Mouse (Mus musculus): ENCODE data around the gene Zfp37. TPM values are rescaled to one million over a fixed set of nuclear protein-coding genes. Genes with fewer than 3 reads are reported as not detected.
A peak's percentile ranks its signal among the peaks of the same experiment; 100 is the strongest.
"Not testable (repeated sequence)": the region's sequence is repeated elsewhere in the genome, so short reads cannot be mapped to it uniquely, and the experiment has no call there.

Zfp37 gene
- 11.6 and 11.9 TPM in 2 replicates for polyA plus RNA-seq (2012; rRNA removed)

- DNase-seq (ENCODE audit: extremely low spot score in 1 of 2, low spot score in 1 of 2), result peak in 1 of 2 experiments; percentile 13
These were observed at the start of gene Zfp37 for GRCm38 (mm10) chr4:62230769-62231168. Gene Zfp37, minus strand, starts transcription at chr4:62231047.

GRCm38 (mm10) chr4:62278081-62278480 is 47.2 kb upstream of the Zfp37 start:
- DNase-seq (ENCODE audit: extremely low spot score in 1 of 2, low spot score in 1 of 2), result no peak

GRCm38 (mm10) chr4:62277222-62277621 is 46.4 kb upstream of the Zfp37 start:
- DNase-seq (ENCODE audit: extremely low spot score in 1 of 2, low spot score in 1 of 2), result no peak

DNA sequence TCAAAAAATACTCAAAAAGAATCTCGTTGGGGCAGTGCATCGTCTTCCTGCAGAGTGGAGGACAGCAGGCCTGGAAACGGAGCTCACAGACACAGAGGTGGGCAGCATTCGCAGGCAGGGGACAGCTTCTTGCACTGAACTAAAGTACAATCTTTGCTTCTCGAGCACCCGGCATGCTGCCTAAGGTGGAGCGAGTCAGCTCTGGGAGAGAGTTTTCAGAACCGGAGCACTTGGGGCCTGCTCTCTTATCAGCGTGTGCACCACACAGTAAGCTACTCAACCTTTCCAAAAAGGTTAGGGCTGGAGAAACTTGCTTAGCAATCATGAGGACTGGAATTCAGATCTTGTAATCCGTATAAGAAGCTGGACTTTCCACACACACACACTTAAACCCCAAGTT is 45.8 kb upstream of the Zfp37 start:
- no peak for DNase-seq (ENCODE audit: extremely low spot score in 1 of 2, low spot score in 1 of 2)

- no peak for DNase-seq (ENCODE audit: extremely low spot score in 1 of 2, low spot score in 1 of 2)
These were observed 44.1 kb upstream of the Zfp37 start for GRCm38 (mm10) chr4:62274841-62275536.

GRCm38 (mm10) chr4:62273916-62274315 is 43.1 kb upstream of the Zfp37 start:
- DNase-seq (ENCODE audit: extremely low spot score in 1 of 2, low spot score in 1 of 2), result no peak

GRCm38 (mm10) chr4:62272696-62273095 is 41.8 kb upstream of the Zfp37 start:
- DNase-seq (ENCODE audit: extremely low spot score in 1 of 2, low spot score in 1 of 2), result no peak

GRCm38 (mm10) chr4:62267101-62267500 is 36.3 kb upstream of the Zfp37 start:
- no peak for DNase-seq (ENCODE audit: extremely low spot score in 1 of 2, low spot score in 1 of 2)

- DNase-seq (ENCODE audit: extremely low spot score in 1 of 2, low spot score in 1 of 2), result not testable (repeated sequence)
These were observed 35.2 kb upstream of the Zfp37 start for GRCm38 (mm10) chr4:62266016-62266415.

- no peak for DNase-seq (ENCODE audit: extremely low spot score in 1 of 2, low spot score in 1 of 2)
These were observed 34.4 kb upstream of the Zfp37 start for GRCm38 (mm10) chr4:62265154-62265836.

GRCm38 (mm10) chr4:62263133-62263844 is 32.4 kb upstream of the Zfp37 start:
- DNase-seq (ENCODE audit: extremely low spot score in 1 of 2, low spot score in 1 of 2), result peak in 1 of 2 experiments; percentile 55

GRCm38 (mm10) chr4:62262276-62262675 is 31.4 kb upstream of the Zfp37 start, which contains the start of gene Slc31a2:
Gene Slc31a2, plus strand, starts transcription at chr4:62262562.
- DNase-seq (ENCODE audit: extremely low spot score in 1 of 2, low spot score in 1 of 2), result no peak

DNA sequence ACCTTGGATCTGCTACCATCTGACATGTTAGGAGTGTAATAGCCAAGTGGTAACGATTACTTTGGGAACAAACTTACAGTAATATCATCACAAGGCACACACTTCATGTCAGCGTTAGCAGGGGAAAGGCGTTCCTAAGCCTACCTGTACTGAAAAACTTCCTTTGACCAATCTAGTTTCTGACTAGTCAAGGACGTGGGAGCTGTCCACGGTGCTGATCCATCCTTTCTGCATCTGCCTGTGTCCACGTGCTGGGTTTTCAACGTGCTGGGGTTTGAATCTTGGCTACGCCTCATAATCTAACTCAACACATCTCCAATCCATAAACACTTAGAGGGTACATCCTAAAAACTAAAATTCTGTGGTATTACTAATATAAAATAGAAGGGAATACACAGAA is 26.1 kb upstream of the Zfp37 start:
- no peak for DNase-seq (ENCODE audit: extremely low spot score in 1 of 2, low spot score in 1 of 2)

GRCm38 (mm10) chr4:62254551-62254950 is 23.7 kb upstream of the Zfp37 start:
- DNase-seq (ENCODE audit: extremely low spot score in 1 of 2, low spot score in 1 of 2), result no peak

DNA sequence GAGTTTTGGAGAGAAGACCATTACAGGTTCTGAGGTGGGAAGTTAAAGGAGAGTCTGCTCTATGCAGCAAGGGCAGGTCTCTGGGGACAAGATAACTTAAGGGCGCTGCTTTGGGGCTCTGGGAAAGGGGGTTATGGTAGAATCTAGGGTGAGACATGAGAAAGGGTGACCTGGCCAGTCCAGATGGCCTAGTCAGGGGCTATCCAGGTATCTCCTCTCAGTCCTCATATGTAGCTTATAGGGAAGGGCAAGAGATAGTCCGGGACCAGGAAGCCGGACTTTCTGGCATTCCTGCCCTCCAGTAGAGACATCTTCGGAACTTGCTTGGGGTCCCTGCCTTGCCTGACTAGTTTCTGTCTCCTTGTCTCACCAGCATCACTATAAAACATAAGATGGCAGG is 20.9 kb upstream of the Zfp37 start:
- DNase-seq (ENCODE audit: extremely low spot score in 1 of 2, low spot score in 1 of 2), result no peak

DNA sequence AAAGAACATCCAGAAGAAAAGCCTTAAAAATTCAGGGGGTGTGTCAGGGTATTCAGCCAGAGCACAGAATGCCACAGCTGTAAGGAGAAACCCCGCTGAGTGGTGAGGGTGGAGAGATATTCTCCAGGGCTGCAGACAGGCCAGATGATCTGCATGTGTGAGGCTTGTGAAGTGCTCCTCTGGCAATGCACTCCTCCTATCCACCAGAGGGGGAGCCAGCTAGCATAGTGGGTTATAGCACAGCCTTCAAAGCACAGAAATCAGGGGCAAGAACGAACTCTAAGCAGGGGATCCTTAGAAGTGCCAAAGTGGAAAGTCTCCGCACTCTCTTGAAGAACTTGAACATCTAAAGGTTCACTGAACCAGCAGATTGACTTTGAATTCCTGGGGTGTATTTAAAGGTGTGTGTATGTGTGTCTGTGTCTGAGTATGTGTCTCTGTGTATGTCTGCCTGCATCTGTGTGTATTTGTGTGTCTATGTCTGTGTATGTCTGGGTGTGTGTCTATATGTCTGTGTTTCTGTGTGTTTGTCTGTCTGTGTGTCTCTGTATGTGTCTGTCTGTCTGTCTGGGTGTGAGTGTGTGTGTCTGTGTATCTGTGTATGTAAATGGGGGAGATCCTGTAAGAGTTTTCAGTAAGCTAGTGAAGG is 20.2 kb upstream of the Zfp37 start:
- DNase-seq (ENCODE audit: extremely low spot score in 1 of 2, low spot score in 1 of 2), result no peak

DNA sequence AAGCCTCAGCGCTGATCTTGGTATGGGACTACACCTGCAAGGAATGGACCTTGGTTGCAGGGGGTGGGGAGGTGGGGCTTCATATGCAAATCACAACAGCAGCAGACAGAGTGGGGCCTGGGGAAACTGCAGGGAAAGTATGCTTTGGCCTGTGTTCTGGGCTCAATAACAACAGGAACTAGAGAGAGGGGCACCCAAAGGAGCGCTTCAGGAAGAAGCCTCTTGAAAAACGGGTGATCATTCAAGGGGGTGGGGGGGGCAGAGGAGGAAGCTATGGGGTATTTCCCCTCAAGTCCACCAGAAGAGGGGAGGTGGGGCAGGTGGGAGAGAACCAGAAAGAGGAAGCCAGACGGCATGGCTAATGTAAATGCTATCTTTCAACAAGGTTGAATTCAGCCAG is 17.5 kb upstream of the Zfp37 start:
- no peak for DNase-seq (ENCODE audit: extremely low spot score in 1 of 2, low spot score in 1 of 2)

GRCm38 (mm10) chr4:62240586-62240985 is 9.7 kb upstream of the Zfp37 start:
- DNase-seq (ENCODE audit: extremely low spot score in 1 of 2, low spot score in 1 of 2), result no peak

- peak in 1 of 2 experiments; percentile 15 for DNase-seq (ENCODE audit: extremely low spot score in 1 of 2, low spot score in 1 of 2)
These were observed 694 bp downstream of the Zfp37 start for GRCm38 (mm10) chr4:62230153-62230552.

DNA sequence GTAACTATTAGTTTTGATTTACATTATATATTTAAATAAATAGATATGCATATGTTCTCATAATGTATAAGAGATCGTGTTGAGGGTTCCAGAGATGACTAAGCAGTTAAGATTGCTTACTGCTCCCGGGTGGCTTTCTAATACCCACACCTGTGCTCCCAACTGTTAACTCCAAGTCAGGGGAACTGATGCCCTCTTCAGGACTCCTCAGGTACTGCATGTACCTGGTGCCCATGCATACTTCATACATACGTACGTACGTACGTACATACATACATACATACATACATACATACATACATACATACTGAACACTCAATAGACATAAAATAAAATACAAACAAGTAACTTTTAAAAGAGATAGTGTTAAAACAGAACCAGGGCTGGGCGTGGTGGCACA is 1.4 kb downstream of the Zfp37 start:
- peak in 1 of 2 experiments; percentile 26 for DNase-seq (ENCODE audit: extremely low spot score in 1 of 2, low spot score in 1 of 2)

DNA sequence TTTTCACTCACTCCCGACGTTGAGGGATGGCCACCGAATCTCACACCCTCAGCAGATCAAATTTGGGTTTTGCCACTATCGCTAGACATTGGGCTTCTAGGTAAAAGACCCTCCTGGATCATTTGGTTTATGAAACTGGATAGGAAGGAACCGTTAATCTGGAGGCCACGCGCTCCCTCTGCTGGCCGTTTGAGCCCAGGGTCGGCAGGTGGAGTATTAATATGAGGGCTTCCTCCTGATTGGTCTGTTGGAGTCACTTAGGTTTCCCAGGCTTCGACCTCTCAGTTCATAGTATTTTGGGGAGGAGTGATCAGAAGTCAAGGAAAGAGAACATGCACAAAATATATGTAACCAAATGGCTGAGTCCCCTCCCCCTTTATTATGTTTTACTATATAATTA is 2.5 kb downstream of the Zfp37 start:
- DNase-seq (ENCODE audit: extremely low spot score in 1 of 2, low spot score in 1 of 2), result peak in 1 of 2 experiments; percentile 68
